Mouse (Mus musculus): ENCODE data around the gene Tns1. TPM values are rescaled to one million over a fixed set of nuclear protein-coding genes. Genes with fewer than 3 reads are reported as not detected.
A peak's percentile ranks its signal among the peaks of the same experiment; 100 is the strongest.

Gene Tns1
- polyA plus RNA-seq, 1 experiment from 2014 or later, result 8.2 TPM

GRCm38 (mm10) chr1:74047722-74048121 is 76.5 kb downstream of the Tns1 start:
- H3K9me3 ChIP-seq (replicated peaks; ENCODE audit: control insufficient read depth, low read length, poor library complexity, severe bottlenecking), result no peaks in the 10 kb centered on the region
- peaks cover 3% of the 10 kb centered on the region; the same call in 1 of the 2 replicates for H3K4me1 ChIP-seq (ENCODE audit: control insufficient read depth, insufficient read depth, low read length)
- H3K4me3 ChIP-seq (ENCODE audit: low read depth, low read length), result no peak overlapping the region
- H3K27me3 ChIP-seq (ENCODE audit: control insufficient read depth, insufficient read depth, low read depth, low read length), result no peaks in the 10 kb centered on the region
- H3K9ac ChIP-seq (ENCODE audit: low read depth, low read length), result no peak overlapping the region
- no peaks in the 10 kb centered on the region for H3K36me3 ChIP-seq (ENCODE audit: control insufficient read depth, insufficient read depth, low read length)
- 77% methylated on average over 6 of the region's 6 CpGs for WGBS
- H3K27ac ChIP-seq (ENCODE audit: low read length), result no peak overlapping the region
- ATAC-seq, result no peak
- H3K4me2 ChIP-seq (ENCODE audit: low read length), result no peak overlapping the region

- no peaks in the 10 kb centered on the region for H3K9me3 ChIP-seq (replicated peaks; ENCODE audit: control insufficient read depth, low read length, poor library complexity, severe bottlenecking)
- no peak overlapping the region for H3K9ac ChIP-seq (ENCODE audit: low read depth, low read length)
- no peak overlapping the region for H3K4me3 ChIP-seq (ENCODE audit: low read depth, low read length)
- no peak overlapping the region for H3K4me2 ChIP-seq (ENCODE audit: low read length)
- H3K36me3 ChIP-seq (ENCODE audit: control insufficient read depth, insufficient read depth, low read length), result no peaks in the 10 kb centered on the region
- H3K4me1 ChIP-seq (ENCODE audit: control insufficient read depth, insufficient read depth, low read length), result peaks cover 5% of the 10 kb centered on the region; the same call in 1 of the 2 replicates
- H3K27me3 ChIP-seq (ENCODE audit: control insufficient read depth, insufficient read depth, low read depth, low read length), result no peaks in the 10 kb centered on the region
- no peak for ATAC-seq
- H3K27ac ChIP-seq (ENCODE audit: low read length), result no peak overlapping the region
- 62% methylated on average over 2 of the region's 2 CpGs for WGBS
Measured at GRCm38 (mm10) chr1:74047311-74047710, 76.9 kb downstream of the Tns1 start.

GRCm38 (mm10) chr1:74045034-74045433 is 79.2 kb downstream of the Tns1 start:
- Histone ChIP-seq H3K4me3 (ENCODE audit: low read depth, low read length) (no peak overlapping the region), H3K4me2 (ENCODE audit: low read length) (no peak overlapping the region), H3K27ac (ENCODE audit: low read length) (no peak overlapping the region), H3K4me1 (ENCODE audit: control insufficient read depth, insufficient read depth, low read length) (peaks cover 5% of the 10 kb centered on the region; the same call in 1 of the 2 replicates), H3K9me3 (replicated peaks; ENCODE audit: control insufficient read depth, low read length, poor library complexity, severe bottlenecking) (no peaks in the 10 kb centered on the region), H3K27me3 (ENCODE audit: control insufficient read depth, insufficient read depth, low read depth, low read length) (no peaks in the 10 kb centered on the region), H3K9ac (ENCODE audit: low read depth, low read length) (no peak overlapping the region), H3K36me3 (ENCODE audit: control insufficient read depth, insufficient read depth, low read length) (no peaks in the 10 kb centered on the region)
- ATAC-seq, result no peak
- WGBS, result 89% methylated on average over 2 of the region's 2 CpGs

GRCm38 (mm10) chr1:74044421-74044820 is 79.8 kb downstream of the Tns1 start:
- ATAC-seq, result no peak
- H3K9me3 ChIP-seq (replicated peaks; ENCODE audit: control insufficient read depth, low read length, poor library complexity, severe bottlenecking), result no peaks in the 10 kb centered on the region
- H3K4me3 ChIP-seq (ENCODE audit: low read depth, low read length), result no peak overlapping the region
- H3K27ac ChIP-seq (ENCODE audit: low read length), result no peak overlapping the region
- peaks cover 5% of the 10 kb centered on the region; the same call in 1 of the 2 replicates for H3K4me1 ChIP-seq (ENCODE audit: control insufficient read depth, insufficient read depth, low read length)
- H3K9ac ChIP-seq (ENCODE audit: low read depth, low read length), result no peak overlapping the region
- no peaks in the 10 kb centered on the region for H3K36me3 ChIP-seq (ENCODE audit: control insufficient read depth, insufficient read depth, low read length)
- WGBS, result 70% methylated on average over 1 of the region's 1 CpGs
- H3K27me3 ChIP-seq (ENCODE audit: control insufficient read depth, insufficient read depth, low read depth, low read length), result no peaks in the 10 kb centered on the region
- no peak overlapping the region for H3K4me2 ChIP-seq (ENCODE audit: low read length)

- Histone ChIP-seq H3K9me3 (replicated peaks; ENCODE audit: control insufficient read depth, low read length, poor library complexity, severe bottlenecking) (no peaks in the 10 kb centered on the region), H3K27ac (ENCODE audit: low read length) (no peak overlapping the region), H3K4me1 (ENCODE audit: control insufficient read depth, insufficient read depth, low read length) (peaks cover 5% of the 10 kb centered on the region; the same call in 1 of the 2 replicates), H3K27me3 (ENCODE audit: control insufficient read depth, insufficient read depth, low read depth, low read length) (no peaks in the 10 kb centered on the region), H3K9ac (ENCODE audit: low read depth, low read length) (no peak overlapping the region), H3K36me3 (ENCODE audit: control insufficient read depth, insufficient read depth, low read length) (no peaks in the 10 kb centered on the region), H3K4me3 (ENCODE audit: low read depth, low read length) (no peak overlapping the region), H3K4me2 (ENCODE audit: low read length) (no peak overlapping the region)
- ATAC-seq, result no peak
- 76% methylated on average over 4 of the region's 4 CpGs for WGBS
Measured at GRCm38 (mm10) chr1:74043584-74044105, 80.6 kb downstream of the Tns1 start.

GRCm38 (mm10) chr1:74042711-74043467 is 81.4 kb downstream of the Tns1 start:
- 73% methylated on average over 3 of the region's 3 CpGs for WGBS

GRCm38 (mm10) chr1:74041692-74042091 is 82.6 kb downstream of the Tns1 start:
- 0 out of 2 replicates have a peak, but pooled peaks cover 2% of the 10 kb centered on the region for H3K27me3 ChIP-seq (ENCODE audit: control insufficient read depth, insufficient read depth, low read depth, low read length)
- no peak overlapping the region for H3K27ac ChIP-seq (ENCODE audit: low read length)
- H3K4me3 ChIP-seq (ENCODE audit: low read depth, low read length), result no peak overlapping the region
- ATAC-seq, result no peak
- H3K36me3 ChIP-seq (ENCODE audit: control insufficient read depth, insufficient read depth, low read length), result no peaks in the 10 kb centered on the region
- no peak overlapping the region for H3K4me2 ChIP-seq (ENCODE audit: low read length)
- WGBS, result 49% methylated on average over 8 of the region's 8 CpGs
- H3K4me1 ChIP-seq (ENCODE audit: control insufficient read depth, insufficient read depth, low read length), result peaks cover 11% of the 10 kb centered on the region
- no peaks in the 10 kb centered on the region for H3K9me3 ChIP-seq (replicated peaks; ENCODE audit: control insufficient read depth, low read length, poor library complexity, severe bottlenecking)
- no peak overlapping the region for H3K9ac ChIP-seq (ENCODE audit: low read depth, low read length)

More at GRCm38 (mm10) chr1:74042711-74043467, 81.4 kb downstream of the Tns1 start:
- Histone ChIP-seq H3K4me3 (ENCODE audit: low read depth, low read length) (no peak overlapping the region), H3K9ac (ENCODE audit: low read depth, low read length) (no peak overlapping the region), H3K9me3 (replicated peaks; ENCODE audit: control insufficient read depth, low read length, poor library complexity, severe bottlenecking) (no peaks in the 10 kb centered on the region), H3K36me3 (ENCODE audit: control insufficient read depth, insufficient read depth, low read length) (no peaks in the 10 kb centered on the region), H3K27me3 (ENCODE audit: control insufficient read depth, insufficient read depth, low read depth, low read length) (no peaks in the 10 kb centered on the region), H3K27ac (ENCODE audit: low read length) (no peak overlapping the region), H3K4me1 (ENCODE audit: control insufficient read depth, insufficient read depth, low read length) (peaks cover 5% of the 10 kb centered on the region; the same call in 1 of the 2 replicates), H3K4me2 (ENCODE audit: low read length) (no peak overlapping the region)
- peak; percentile 58; the same call in 1 of the 2 replicates for ATAC-seq

GRCm38 (mm10) chr1:74041178-74041577 is 83.1 kb downstream of the Tns1 start:
- no peak overlapping the region for H3K4me2 ChIP-seq (ENCODE audit: low read length)
- 76% methylated on average over 7 of the region's 7 CpGs for WGBS

More at GRCm38 (mm10) chr1:74041178-74041577, 83.1 kb downstream of the Tns1 start:
- Histone ChIP-seq H3K27me3 (ENCODE audit: control insufficient read depth, insufficient read depth, low read depth, low read length) (0 out of 2 replicates have a peak, but pooled peaks cover 2% of the 10 kb centered on the region), H3K27ac (ENCODE audit: low read length) (no peak overlapping the region), H3K9ac (ENCODE audit: low read depth, low read length) (no peak overlapping the region), H3K9me3 (replicated peaks; ENCODE audit: control insufficient read depth, low read length, poor library complexity, severe bottlenecking) (no peaks in the 10 kb centered on the region), H3K4me1 (ENCODE audit: control insufficient read depth, insufficient read depth, low read length) (peaks cover 14% of the 10 kb centered on the region), H3K4me3 (ENCODE audit: low read depth, low read length) (no peak overlapping the region), H3K36me3 (ENCODE audit: control insufficient read depth, insufficient read depth, low read length) (no peaks in the 10 kb centered on the region)
- ATAC-seq, result no peak
